Mouse (Mus musculus): ENCODE data around the gene Cyp26b1.

Gene Cyp26b1

GRCm38 (mm10) chr6:84588221-84588894, 5.3 kb downstream of the Cyp26b1 start:
- DNase-seq (ENCODE audit: low read depth in 1 of 2, low spot score in 2 of 2), result no peak

- no peak for DNase-seq (ENCODE audit: low read depth in 1 of 2, low spot score in 2 of 2)
Observed at GRCm38 (mm10) chr6:84587471-84588101, 6.1 kb downstream of the Cyp26b1 start.

GRCm38 (mm10) chr6:84586551-84587200, 7.0 kb downstream of the Cyp26b1 start:
- DNase-seq (ENCODE audit: low read depth in 1 of 2, low spot score in 2 of 2), result no peak

GRCm38 (mm10) chr6:84585686-84586300, 7.9 kb downstream of the Cyp26b1 start:
- DNase-seq (ENCODE audit: low read depth in 1 of 2, low spot score in 2 of 2), result no peak

GRCm38 (mm10) chr6:84584783-84585685, 8.7 kb downstream of the Cyp26b1 start:
- DNase-seq (ENCODE audit: low read depth in 1 of 2, low spot score in 2 of 2), result no peak

GRCm38 (mm10) chr6:84583841-84584782, 9.6 kb downstream of the Cyp26b1 start:
- no peak for DNase-seq (ENCODE audit: low read depth in 1 of 2, low spot score in 2 of 2)

- DNase-seq (ENCODE audit: low read depth in 1 of 2, low spot score in 2 of 2), result peak; percentile 49 to 52
Observed at GRCm38 (mm10) chr6:84583371-84583770, 10.3 kb downstream of the Cyp26b1 start.

GRCm38 (mm10) chr6:84582826-84583225, 10.9 kb downstream of the Cyp26b1 start:
- DNase-seq (ENCODE audit: low read depth in 1 of 2, low spot score in 2 of 2), result no peak

GRCm38 (mm10) chr6:84581833-84582445, 11.8 kb downstream of the Cyp26b1 start:
- no peak for DNase-seq (ENCODE audit: low read depth in 1 of 2, low spot score in 2 of 2)

- no peak for DNase-seq (ENCODE audit: low read depth in 1 of 2, low spot score in 2 of 2)
Observed at GRCm38 (mm10) chr6:84580979-84581832, 12.5 kb downstream of the Cyp26b1 start.

- DNase-seq (ENCODE audit: low read depth in 1 of 2, low spot score in 2 of 2), result no peak
Observed at GRCm38 (mm10) chr6:84579508-84579907, 14.2 kb downstream of the Cyp26b1 start.

GRCm38 (mm10) chr6:84578928-84579327, 14.8 kb downstream of the Cyp26b1 start:
- no peak for DNase-seq (ENCODE audit: low read depth in 1 of 2, low spot score in 2 of 2)

GRCm38 (mm10) chr6:84577898-84578297, 15.8 kb downstream of the Cyp26b1 start:
- DNase-seq (ENCODE audit: low read depth in 1 of 2, low spot score in 2 of 2), result no peak

- DNase-seq (ENCODE audit: low read depth in 1 of 2, low spot score in 2 of 2), result no peak
Observed at GRCm38 (mm10) chr6:84573905-84574660, 19.6 kb downstream of the Cyp26b1 start.

- DNase-seq (ENCODE audit: low read depth in 1 of 2, low spot score in 2 of 2), result no peak
Observed at GRCm38 (mm10) chr6:84570039-84570438, 23.7 kb downstream of the Cyp26b1 start.

- no peak for DNase-seq (ENCODE audit: low read depth in 1 of 2, low spot score in 2 of 2)
Observed at GRCm38 (mm10) chr6:84569590-84569989, 24.1 kb downstream of the Cyp26b1 start.

- no peak for DNase-seq (ENCODE audit: low read depth in 1 of 2, low spot score in 2 of 2)
Observed at GRCm38 (mm10) chr6:84568880-84569279, 24.8 kb downstream of the Cyp26b1 start.

- DNase-seq (ENCODE audit: low read depth in 1 of 2, low spot score in 2 of 2), result no peak
Observed at GRCm38 (mm10) chr6:84567696-84568095, 26.0 kb downstream of the Cyp26b1 start.

All from monocyte, adult 2 months (primary cell).